Mouse (Mus musculus): ENCODE data around the gene Cxcl12. TPM values are rescaled to one million over a fixed set of nuclear protein-coding genes. Genes with fewer than 3 reads are reported as not detected.

The Cxcl12 gene
- polyA plus RNA-seq, 1 experiment, result 389 TPM

GRCm38 (mm10) chr6:117202856-117203400 lies 34.6 kb downstream of the Cxcl12 start:
- Histone ChIP-seq H3K4me1 (ENCODE audit: control insufficient read depth, insufficient read depth, insufficient read length) (no peaks in the 10 kb centered on the region), H3K4me3 (ENCODE audit: extremely low read depth, insufficient read depth, insufficient read length) (no peak overlapping the region), H3K36me3 (ENCODE audit: control insufficient read depth, insufficient read depth, low read length) (no peaks in the 10 kb centered on the region), H3K27ac (ENCODE audit: insufficient read depth, low read length) (no peak overlapping the region), H3K27me3 (ENCODE audit: control insufficient read depth, insufficient read depth, low read length) (no peaks in the 10 kb centered on the region)
- WGBS, result 75% methylated on average over 2 of the region's 2 CpGs
- TF ChIP-seq POLR2A (IDR thresholded peaks at IDR 0.05; ENCODE audit: low read depth, low read length) (no peak), CTCF (IDR thresholded peaks at IDR 0.05; ENCODE audit: extremely low read depth, insufficient read depth, insufficient read length, insufficient replicate concordance) (no peak)
- DNase-seq (ENCODE audit: low read depth in 1 of 2, low spot score in 2 of 2), result no peak

GRCm38 (mm10) chr6:117204112-117204511 lies 35.8 kb downstream of the Cxcl12 start:
- H3K36me3 ChIP-seq (ENCODE audit: control insufficient read depth, insufficient read depth, low read length), result no peaks in the 10 kb centered on the region
- no peak overlapping the region for H3K27ac ChIP-seq (ENCODE audit: insufficient read depth, low read length)
- TF ChIP-seq CTCF (IDR thresholded peaks at IDR 0.05; ENCODE audit: extremely low read depth, insufficient read depth, insufficient read length, insufficient replicate concordance) (no peak), POLR2A (IDR thresholded peaks at IDR 0.05; ENCODE audit: low read depth, low read length) (no peak)
- no peak for DNase-seq (ENCODE audit: low read depth in 1 of 2, low spot score in 2 of 2)
- no peaks in the 10 kb centered on the region for H3K4me1 ChIP-seq (ENCODE audit: control insufficient read depth, insufficient read depth, insufficient read length)
- H3K27me3 ChIP-seq (ENCODE audit: control insufficient read depth, insufficient read depth, low read length), result no peaks in the 10 kb centered on the region
- 39% methylated on average over 3 of the region's 3 CpGs for WGBS
- no peak overlapping the region for H3K4me3 ChIP-seq (ENCODE audit: extremely low read depth, insufficient read depth, insufficient read length)

GRCm38 (mm10) chr6:117206834-117207233 lies 38.5 kb downstream of the Cxcl12 start:
- TF ChIP-seq CTCF (IDR thresholded peaks at IDR 0.05; ENCODE audit: extremely low read depth, insufficient read depth, insufficient read length, insufficient replicate concordance), result no peak
- TF ChIP-seq POLR2A (IDR thresholded peaks at IDR 0.05; ENCODE audit: low read depth, low read length), result no peak
- no peak for DNase-seq (ENCODE audit: low read depth in 1 of 2, low spot score in 2 of 2)
- no peaks in the 10 kb centered on the region for H3K4me1 ChIP-seq (ENCODE audit: control insufficient read depth, insufficient read depth, insufficient read length)
- no peaks in the 10 kb centered on the region for H3K36me3 ChIP-seq (ENCODE audit: control insufficient read depth, insufficient read depth, low read length)
- WGBS, result 66% methylated on average over 2 of the region's 2 CpGs
- H3K4me3 ChIP-seq (ENCODE audit: extremely low read depth, insufficient read depth, insufficient read length), result no peak overlapping the region
- no peak overlapping the region for H3K27ac ChIP-seq (ENCODE audit: insufficient read depth, low read length)
- H3K27me3 ChIP-seq (ENCODE audit: control insufficient read depth, insufficient read depth, low read length), result no peaks in the 10 kb centered on the region

GRCm38 (mm10) chr6:117207289-117207688 lies 39.0 kb downstream of the Cxcl12 start:
- H3K27me3 ChIP-seq (ENCODE audit: control insufficient read depth, insufficient read depth, low read length), result no peaks in the 10 kb centered on the region
- H3K36me3 ChIP-seq (ENCODE audit: control insufficient read depth, insufficient read depth, low read length), result no peaks in the 10 kb centered on the region
- 89% methylated on average over 1 of the region's 1 CpGs for WGBS
- no peak for TF ChIP-seq CTCF (IDR thresholded peaks at IDR 0.05; ENCODE audit: extremely low read depth, insufficient read depth, insufficient read length, insufficient replicate concordance)
- no peak for TF ChIP-seq POLR2A (IDR thresholded peaks at IDR 0.05; ENCODE audit: low read depth, low read length)
- H3K4me1 ChIP-seq (ENCODE audit: control insufficient read depth, insufficient read depth, insufficient read length), result no peaks in the 10 kb centered on the region
- no peak overlapping the region for H3K4me3 ChIP-seq (ENCODE audit: extremely low read depth, insufficient read depth, insufficient read length)
- DNase-seq (ENCODE audit: low read depth in 1 of 2, low spot score in 2 of 2), result no peak
- H3K27ac ChIP-seq (ENCODE audit: insufficient read depth, low read length), result no peak overlapping the region

GRCm38 (mm10) chr6:117210086-117210485 lies 41.8 kb downstream of the Cxcl12 start:
- Histone ChIP-seq H3K4me3 (ENCODE audit: extremely low read depth, insufficient read depth, insufficient read length) (no peak overlapping the region), H3K4me1 (ENCODE audit: control insufficient read depth, insufficient read depth, insufficient read length) (no peaks in the 10 kb centered on the region), H3K36me3 (ENCODE audit: control insufficient read depth, insufficient read depth, low read length) (no peaks in the 10 kb centered on the region), H3K27me3 (ENCODE audit: control insufficient read depth, insufficient read depth, low read length) (no peaks in the 10 kb centered on the region), H3K27ac (ENCODE audit: insufficient read depth, low read length) (no peak overlapping the region)
- no peak for DNase-seq (ENCODE audit: low read depth in 1 of 2, low spot score in 2 of 2)
- WGBS, result 62% methylated on average over 6 of the region's 6 CpGs
- no peak for TF ChIP-seq POLR2A (IDR thresholded peaks at IDR 0.05; ENCODE audit: low read depth, low read length)
- no peak for TF ChIP-seq CTCF (IDR thresholded peaks at IDR 0.05; ENCODE audit: extremely low read depth, insufficient read depth, insufficient read length, insufficient replicate concordance)

- H3K4me1 ChIP-seq (ENCODE audit: control insufficient read depth, insufficient read depth, insufficient read length), result no peaks in the 10 kb centered on the region
- 84% methylated on average over 6 of the region's 6 CpGs for WGBS
- H3K4me3 ChIP-seq (ENCODE audit: extremely low read depth, insufficient read depth, insufficient read length), result no peak overlapping the region
- H3K27me3 ChIP-seq (ENCODE audit: control insufficient read depth, insufficient read depth, low read length), result no peaks in the 10 kb centered on the region
- TF ChIP-seq CTCF (IDR thresholded peaks at IDR 0.05; ENCODE audit: extremely low read depth, insufficient read depth, insufficient read length, insufficient replicate concordance), result no peak
- TF ChIP-seq POLR2A (IDR thresholded peaks at IDR 0.05; ENCODE audit: low read depth, low read length), result no peak
- H3K36me3 ChIP-seq (ENCODE audit: control insufficient read depth, insufficient read depth, low read length), result no peaks in the 10 kb centered on the region
- H3K27ac ChIP-seq (ENCODE audit: insufficient read depth, low read length), result no peak overlapping the region
- DNase-seq (ENCODE audit: low read depth in 1 of 2, low spot score in 2 of 2), result no peak
Observed at GRCm38 (mm10) chr6:117210536-117210935, 42.2 kb downstream of the Cxcl12 start.

- no peak for DNase-seq (ENCODE audit: low read depth in 1 of 2, low spot score in 2 of 2)
- TF ChIP-seq CTCF (IDR thresholded peaks at IDR 0.05; ENCODE audit: extremely low read depth, insufficient read depth, insufficient read length, insufficient replicate concordance) (no peak), POLR2A (IDR thresholded peaks at IDR 0.05; ENCODE audit: low read depth, low read length) (no peak)
- H3K27me3 ChIP-seq (ENCODE audit: control insufficient read depth, insufficient read depth, low read length), result no peaks in the 10 kb centered on the region
- H3K27ac ChIP-seq (ENCODE audit: insufficient read depth, low read length), result no peak overlapping the region
- WGBS, result 75% methylated on average over 5 of the region's 5 CpGs
- H3K4me3 ChIP-seq (ENCODE audit: extremely low read depth, insufficient read depth, insufficient read length), result no peak overlapping the region
- H3K4me1 ChIP-seq (ENCODE audit: control insufficient read depth, insufficient read depth, insufficient read length), result no peaks in the 10 kb centered on the region
- H3K36me3 ChIP-seq (ENCODE audit: control insufficient read depth, insufficient read depth, low read length), result no peaks in the 10 kb centered on the region
Observed at GRCm38 (mm10) chr6:117214506-117214905, 46.2 kb downstream of the Cxcl12 start.
